Mouse (Mus musculus) naive thymus-derived CD4-positive, alpha-beta T cell, adult 2 months (primary cell): ENCODE results near the gene Pax4.

Source experiments
- DNase-seq: peaks from one replicate; pipeline ENCODE4 v3.0.0-alpha.2; 2011; ENCODE audit warnings: low read depth

Pax4 gene

DNA sequence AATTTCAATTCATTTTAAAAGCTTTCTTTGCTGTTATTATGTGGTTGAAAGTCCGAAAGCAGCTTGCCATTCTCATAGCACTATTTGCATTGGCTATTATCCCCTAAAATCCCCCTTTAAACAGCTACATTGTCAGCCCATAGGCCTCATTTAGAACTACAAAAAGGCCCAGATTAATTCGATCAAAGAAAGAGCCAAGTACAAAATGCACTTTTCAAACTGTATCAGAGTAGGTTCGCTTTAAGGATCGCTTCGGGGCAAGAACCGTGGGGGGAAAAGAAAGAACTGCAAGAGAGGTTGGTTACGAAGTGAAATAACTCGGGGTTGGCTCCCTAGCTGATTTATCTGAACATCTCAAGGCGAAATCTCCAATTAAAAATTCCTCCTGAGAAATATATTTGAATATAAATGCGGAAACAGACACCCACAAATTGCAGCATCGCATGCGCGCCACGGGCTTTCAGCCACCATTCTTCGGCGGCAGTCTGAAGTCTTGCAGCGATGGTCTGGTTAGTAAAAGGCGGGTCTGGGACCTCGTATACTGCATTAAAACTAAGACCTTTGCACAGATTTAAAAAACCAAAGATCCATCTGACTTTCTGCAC lies 52.2 kb downstream of the Pax4 start:
- DNase-seq: peak; percentile 34

DNA sequence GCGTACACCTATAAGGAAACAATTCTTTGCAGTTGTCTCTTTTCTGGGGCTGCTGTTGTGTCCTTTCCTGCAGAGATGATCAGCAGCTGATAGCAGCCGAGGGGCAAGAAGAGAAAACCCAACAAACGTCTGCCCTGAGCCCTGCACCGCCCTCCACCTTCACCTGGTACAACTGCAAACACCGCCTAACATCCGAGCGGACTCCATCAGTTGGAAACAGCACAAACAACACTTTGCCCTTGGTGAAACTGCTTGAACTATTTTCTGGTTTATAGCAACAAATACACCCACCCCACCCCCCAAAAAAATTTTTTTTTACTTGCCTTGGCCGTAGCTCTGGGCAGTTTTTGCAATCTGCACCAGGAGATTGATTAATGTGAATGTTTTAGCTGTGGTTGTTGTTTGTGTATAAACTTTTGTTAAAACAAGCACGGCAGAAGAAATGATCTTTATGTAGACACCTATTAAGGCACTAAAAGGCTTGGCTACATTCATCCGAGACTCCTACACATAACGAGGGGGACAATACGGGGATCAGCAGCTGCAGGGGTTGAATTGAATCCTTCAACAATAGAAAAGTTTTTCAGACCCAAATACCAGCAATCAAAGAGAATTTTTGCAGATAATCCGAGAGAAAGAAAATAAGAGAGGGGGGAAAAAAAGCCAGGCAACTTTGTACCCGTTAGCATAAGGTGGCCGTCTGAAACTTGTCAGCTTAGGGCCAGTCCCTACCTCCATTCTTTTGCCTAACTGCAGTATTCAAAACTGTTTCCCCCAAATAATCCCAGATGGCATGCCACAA lies 52.9 kb downstream of the Pax4 start:
- no peak for DNase-seq
